Mouse (Mus musculus): ENCODE measurements around the gene Pex11a. TPM values are rescaled to one million over a fixed set of nuclear protein-coding genes. Genes with fewer than 3 reads are reported as not detected.

Gene Pex11a
- polyA plus RNA-seq, 1 experiment from 2014 or later, result 16.2 TPM

GRCm38 (mm10) chr7:79744051-79744450, 1.1 kb upstream of the Pex11a start:
- Histone ChIP-seq H3K9ac (replicated peaks; ENCODE audit: low read depth, low read length) (no peak overlapping the region), H3K4me2 (ENCODE audit: low read depth, low read length) (no peak overlapping the region), H3K36me3 (ENCODE audit: control insufficient read depth, insufficient read depth, low read length) (no peaks in the 10 kb centered on the region), H3K4me1 (ENCODE audit: control insufficient read depth, insufficient read depth, low read length) (peaks cover 6% of the 10 kb centered on the region; the same call in 1 of the 2 replicates), H3K4me3 (ENCODE audit: low read depth, low read length) (no peak overlapping the region), H3K27me3 (ENCODE audit: control insufficient read depth, insufficient read depth, low read length) (no peaks in the 10 kb centered on the region), H3K27ac (ENCODE audit: low read depth, low read length) (no peak overlapping the region), H3K9me3 (ENCODE audit: control insufficient read depth, low read length) (no peaks in the 10 kb centered on the region)
- 93% methylated on average over 9 of the region's 9 CpGs for WGBS
- ATAC-seq (ENCODE audit: low read depth), result no peak

GRCm38 (mm10) chr7:79742277-79742658, 663 bp downstream of the Pex11a start:
- H3K27me3 ChIP-seq (ENCODE audit: control insufficient read depth, insufficient read depth, low read length), result no peaks in the 10 kb centered on the region
- H3K27ac ChIP-seq (ENCODE audit: low read depth, low read length), result no peak overlapping the region
- peak overlapping the region; percentile 51 for H3K4me3 ChIP-seq (ENCODE audit: low read depth, low read length)
- H3K9ac ChIP-seq (replicated peaks; ENCODE audit: low read depth, low read length), result peak overlapping the region; percentile 53
- peak overlapping the region; percentile 93 for H3K4me2 ChIP-seq (ENCODE audit: low read depth, low read length)
- no peaks in the 10 kb centered on the region for H3K36me3 ChIP-seq (ENCODE audit: control insufficient read depth, insufficient read depth, low read length)
- peaks cover 6% of the 10 kb centered on the region; the same call in 1 of the 2 replicates for H3K4me1 ChIP-seq (ENCODE audit: control insufficient read depth, insufficient read depth, low read length)
- ATAC-seq (ENCODE audit: low read depth), result no peak
- no peaks in the 10 kb centered on the region for H3K9me3 ChIP-seq (ENCODE audit: control insufficient read depth, low read length)
- WGBS, result 22% methylated on average over 11 of the region's 11 CpGs

- H3K27me3 ChIP-seq (ENCODE audit: control insufficient read depth, insufficient read depth, low read length), result no peaks in the 10 kb centered on the region
- ATAC-seq (ENCODE audit: low read depth), result no peak
- H3K9me3 ChIP-seq (ENCODE audit: control insufficient read depth, low read length), result no peaks in the 10 kb centered on the region
- no peak overlapping the region for H3K9ac ChIP-seq (replicated peaks; ENCODE audit: low read depth, low read length)
- WGBS, result 72% methylated on average over 4 of the region's 4 CpGs
- H3K4me2 ChIP-seq (ENCODE audit: low read depth, low read length), result no peak overlapping the region
- no peak overlapping the region for H3K4me3 ChIP-seq (ENCODE audit: low read depth, low read length)
- peaks cover 6% of the 10 kb centered on the region; the same call in 1 of the 2 replicates for H3K4me1 ChIP-seq (ENCODE audit: control insufficient read depth, insufficient read depth, low read length)
- H3K36me3 ChIP-seq (ENCODE audit: control insufficient read depth, insufficient read depth, low read length), result no peaks in the 10 kb centered on the region
- no peak overlapping the region for H3K27ac ChIP-seq (ENCODE audit: low read depth, low read length)
These were observed 2.7 kb downstream of the Pex11a start for GRCm38 (mm10) chr7:79740279-79740678.

GRCm38 (mm10) chr7:79738913-79739312, 4.0 kb downstream of the Pex11a start:
- no peak for ATAC-seq (ENCODE audit: low read depth)
- WGBS, result 97% methylated on average over 2 of the region's 2 CpGs
- Histone ChIP-seq H3K27me3 (ENCODE audit: control insufficient read depth, insufficient read depth, low read length) (no peaks in the 10 kb centered on the region), H3K9ac (replicated peaks; ENCODE audit: low read depth, low read length) (no peak overlapping the region), H3K4me3 (ENCODE audit: low read depth, low read length) (no peak overlapping the region), H3K4me1 (ENCODE audit: control insufficient read depth, insufficient read depth, low read length) (peaks cover 6% of the 10 kb centered on the region; the same call in 1 of the 2 replicates), H3K27ac (ENCODE audit: low read depth, low read length) (no peak overlapping the region), H3K36me3 (ENCODE audit: control insufficient read depth, insufficient read depth, low read length) (no peaks in the 10 kb centered on the region), H3K9me3 (ENCODE audit: control insufficient read depth, low read length) (no peaks in the 10 kb centered on the region), H3K4me2 (ENCODE audit: low read depth, low read length) (no peak overlapping the region)

GRCm38 (mm10) chr7:79736511-79736910, 6.4 kb downstream of the Pex11a start:
- Histone ChIP-seq H3K9me3 (ENCODE audit: control insufficient read depth, low read length) (no peaks in the 10 kb centered on the region), H3K4me2 (ENCODE audit: low read depth, low read length) (no peak overlapping the region), H3K9ac (replicated peaks; ENCODE audit: low read depth, low read length) (no peak overlapping the region), H3K36me3 (ENCODE audit: control insufficient read depth, insufficient read depth, low read length) (no peaks in the 10 kb centered on the region), H3K27me3 (ENCODE audit: control insufficient read depth, insufficient read depth, low read length) (no peaks in the 10 kb centered on the region), H3K27ac (ENCODE audit: low read depth, low read length) (no peak overlapping the region), H3K4me1 (ENCODE audit: control insufficient read depth, insufficient read depth, low read length) (no peaks in the 10 kb centered on the region), H3K4me3 (ENCODE audit: low read depth, low read length) (no peak overlapping the region)
- 94% methylated on average over 14 of the region's 14 CpGs for whole genome bisulfite sequencing
- no peak for ATAC-seq (ENCODE audit: low read depth)

- H3K9ac ChIP-seq (replicated peaks; ENCODE audit: low read depth, low read length), result no peak overlapping the region
- H3K27me3 ChIP-seq (ENCODE audit: control insufficient read depth, insufficient read depth, low read length), result no peaks in the 10 kb centered on the region
- H3K27ac ChIP-seq (ENCODE audit: low read depth, low read length), result no peak overlapping the region
- no peak overlapping the region for H3K4me3 ChIP-seq (ENCODE audit: low read depth, low read length)
- H3K9me3 ChIP-seq (ENCODE audit: control insufficient read depth, low read length), result no peaks in the 10 kb centered on the region
- 84% methylated on average over 8 of the region's 8 CpGs for WGBS
- H3K4me2 ChIP-seq (ENCODE audit: low read depth, low read length), result no peak overlapping the region
- no peaks in the 10 kb centered on the region for H3K4me1 ChIP-seq (ENCODE audit: control insufficient read depth, insufficient read depth, low read length)
- no peaks in the 10 kb centered on the region for H3K36me3 ChIP-seq (ENCODE audit: control insufficient read depth, insufficient read depth, low read length)
- no peak for ATAC-seq (ENCODE audit: low read depth)
These were observed 8.4 kb downstream of the Pex11a start for GRCm38 (mm10) chr7:79734563-79734962.

- no peak for ATAC-seq (ENCODE audit: low read depth)
- Histone ChIP-seq H3K4me1 (ENCODE audit: control insufficient read depth, insufficient read depth, low read length) (no peaks in the 10 kb centered on the region), H3K9ac (replicated peaks; ENCODE audit: low read depth, low read length) (no peak within 1 kb of the TSS), H3K36me3 (ENCODE audit: control insufficient read depth, insufficient read depth, low read length) (no peaks in the 10 kb centered on the region), H3K27ac (ENCODE audit: low read depth, low read length) (no peak within 1 kb of the TSS), H3K4me3 (ENCODE audit: low read depth, low read length) (no peak within 1 kb of the TSS), H3K4me2 (ENCODE audit: low read depth, low read length) (no peak within 1 kb of the TSS), H3K9me3 (ENCODE audit: control insufficient read depth, low read length) (no peaks in the 10 kb centered on the region), H3K27me3 (ENCODE audit: control insufficient read depth, insufficient read depth, low read length) (no peaks in the 10 kb centered on the region)
- WGBS, result 59% methylated on average over 4 of the region's 4 CpGs
These were observed 10.3 kb downstream of the Pex11a start, which contains the start of gene Plin1 for GRCm38 (mm10) chr7:79732622-79733021. Gene Plin1, minus strand, starts transcription at chr7:79732903.

- no peak for ATAC-seq (ENCODE audit: low read depth)
- 81% methylated on average over 13 of the region's 13 CpGs for WGBS
These were observed 11.5 kb downstream of the Pex11a start for GRCm38 (mm10) chr7:79731438-79731837.

GRCm38 (mm10) chr7:79729743-79730370, 13.1 kb downstream of the Pex11a start:
- H3K4me3 ChIP-seq (ENCODE audit: low read depth, low read length), result no peak overlapping the region
- H3K4me2 ChIP-seq (ENCODE audit: low read depth, low read length), result no peak overlapping the region
- no peaks in the 10 kb centered on the region for H3K9me3 ChIP-seq (ENCODE audit: control insufficient read depth, low read length)
- H3K4me1 ChIP-seq (ENCODE audit: control insufficient read depth, insufficient read depth, low read length), result no peaks in the 10 kb centered on the region
- ATAC-seq (ENCODE audit: low read depth), result no peak
- WGBS, result 73% methylated on average over 11 of the region's 11 CpGs
- no peak overlapping the region for H3K9ac ChIP-seq (replicated peaks; ENCODE audit: low read depth, low read length)
- H3K36me3 ChIP-seq (ENCODE audit: control insufficient read depth, insufficient read depth, low read length), result no peaks in the 10 kb centered on the region
- H3K27ac ChIP-seq (ENCODE audit: low read depth, low read length), result no peak overlapping the region
- no peaks in the 10 kb centered on the region for H3K27me3 ChIP-seq (ENCODE audit: control insufficient read depth, insufficient read depth, low read length)

More at GRCm38 (mm10) chr7:79731438-79731837, 11.5 kb downstream of the Pex11a start:
- Histone ChIP-seq H3K27me3 (ENCODE audit: control insufficient read depth, insufficient read depth, low read length) (no peaks in the 10 kb centered on the region), H3K4me1 (ENCODE audit: control insufficient read depth, insufficient read depth, low read length) (no peaks in the 10 kb centered on the region), H3K36me3 (ENCODE audit: control insufficient read depth, insufficient read depth, low read length) (no peaks in the 10 kb centered on the region), H3K4me3 (ENCODE audit: low read depth, low read length) (no peak overlapping the region), H3K9ac (replicated peaks; ENCODE audit: low read depth, low read length) (no peak overlapping the region), H3K9me3 (ENCODE audit: control insufficient read depth, low read length) (no peaks in the 10 kb centered on the region), H3K4me2 (ENCODE audit: low read depth, low read length) (no peak overlapping the region), H3K27ac (ENCODE audit: low read depth, low read length) (no peak overlapping the region)

Measured in neural tube, embryonic 14.5 days (tissue).